Mouse (Mus musculus): Measurements from ENCODE around the gene Mpp2. TPM values are rescaled to one million over a fixed set of nuclear protein-coding genes. Genes with fewer than 3 reads are reported as not detected.

Gene Mpp2
- 3.7 and 7.0 TPM in 2 replicates for polyA plus RNA-seq (2012; ENCODE audit: insufficient read depth, insufficient read length, missing spikeins)

- peak within 1 kb of the TSS; percentile 77 for H3K4me3 ChIP-seq (ENCODE audit: insufficient read depth, low read depth, low read length)
- H3K27ac ChIP-seq (replicated peaks; ENCODE audit: low read depth, low read length): peak within 1 kb of the TSS; percentile 66
- H3K4me1 ChIP-seq (ENCODE audit: control insufficient read depth, insufficient read depth, insufficient read length, low read length): no peaks in the 10 kb centered on the region
Measured at GRCm38 (mm10) chr11:102087931-102088898, at the start of gene Mpp2. TSS of gene Mpp2 (minus strand) at chr11:102088515.

- Histone ChIP-seq H3K27ac (replicated peaks; ENCODE audit: low read depth, low read length) (no peak overlapping the region), H3K4me3 (ENCODE audit: insufficient read depth, low read depth, low read length) (no peak overlapping the region), H3K4me1 (ENCODE audit: control insufficient read depth, insufficient read depth, insufficient read length, low read length) (no peaks in the 10 kb centered on the region)
Measured at GRCm38 (mm10) chr11:102137625-102138446, 49.5 kb upstream of the Mpp2 start.

- no peaks in the 10 kb centered on the region for H3K4me1 ChIP-seq (ENCODE audit: control insufficient read depth, insufficient read depth, insufficient read length, low read length)
- no peak overlapping the region for H3K4me3 ChIP-seq (ENCODE audit: insufficient read depth, low read depth, low read length)
- no peak overlapping the region for H3K27ac ChIP-seq (replicated peaks; ENCODE audit: low read depth, low read length)
Measured at GRCm38 (mm10) chr11:102134516-102134915, 46.2 kb upstream of the Mpp2 start.

GRCm38 (mm10) chr11:102117386-102117785 lies 29.1 kb upstream of the Mpp2 start:
- H3K4me1 ChIP-seq (ENCODE audit: control insufficient read depth, insufficient read depth, insufficient read length, low read length): no peaks in the 10 kb centered on the region
- no peak overlapping the region for H3K4me3 ChIP-seq (ENCODE audit: insufficient read depth, low read depth, low read length)
- H3K27ac ChIP-seq (replicated peaks; ENCODE audit: low read depth, low read length): no peak overlapping the region

GRCm38 (mm10) chr11:102116241-102116640 lies 27.9 kb upstream of the Mpp2 start:
- H3K27ac ChIP-seq (replicated peaks; ENCODE audit: low read depth, low read length): no peak overlapping the region
- H3K4me1 ChIP-seq (ENCODE audit: control insufficient read depth, insufficient read depth, insufficient read length, low read length): no peaks in the 10 kb centered on the region
- no peak overlapping the region for H3K4me3 ChIP-seq (ENCODE audit: insufficient read depth, low read depth, low read length)

GRCm38 (mm10) chr11:102111576-102111975 lies 23.3 kb upstream of the Mpp2 start:
- Histone ChIP-seq H3K4me1 (ENCODE audit: control insufficient read depth, insufficient read depth, insufficient read length, low read length) (no peaks in the 10 kb centered on the region), H3K4me3 (ENCODE audit: insufficient read depth, low read depth, low read length) (no peak overlapping the region), H3K27ac (replicated peaks; ENCODE audit: low read depth, low read length) (no peak overlapping the region)

GRCm38 (mm10) chr11:102107732-102108131 lies 19.4 kb upstream of the Mpp2 start, which contains the start of gene Pyy:
TSS of gene Pyy (minus strand) at chr11:102107832.
- Histone ChIP-seq H3K27ac (replicated peaks; ENCODE audit: low read depth, low read length) (no peak within 1 kb of the TSS), H3K4me1 (ENCODE audit: control insufficient read depth, insufficient read depth, insufficient read length, low read length) (no peaks in the 10 kb centered on the region), H3K4me3 (ENCODE audit: insufficient read depth, low read depth, low read length) (no peak within 1 kb of the TSS)

GRCm38 (mm10) chr11:102106911-102107310 lies 18.6 kb upstream of the Mpp2 start:
- H3K4me1 ChIP-seq (ENCODE audit: control insufficient read depth, insufficient read depth, insufficient read length, low read length): no peaks in the 10 kb centered on the region
- H3K4me3 ChIP-seq (ENCODE audit: insufficient read depth, low read depth, low read length): no peak overlapping the region
- no peak overlapping the region for H3K27ac ChIP-seq (replicated peaks; ENCODE audit: low read depth, low read length)

- H3K27ac ChIP-seq (replicated peaks; ENCODE audit: low read depth, low read length): no peak overlapping the region
- no peaks in the 10 kb centered on the region for H3K4me1 ChIP-seq (ENCODE audit: control insufficient read depth, insufficient read depth, insufficient read length, low read length)
- no peak overlapping the region for H3K4me3 ChIP-seq (ENCODE audit: insufficient read depth, low read depth, low read length)
Measured at GRCm38 (mm10) chr11:102102485-102103258, 14.4 kb upstream of the Mpp2 start.

GRCm38 (mm10) chr11:102101219-102101618 lies 12.9 kb upstream of the Mpp2 start, which contains the start of gene Ppy:
TSS of gene Ppy (minus strand) at chr11:102101319.
- no peak within 1 kb of the TSS for H3K4me3 ChIP-seq (ENCODE audit: insufficient read depth, low read depth, low read length)
- no peaks in the 10 kb centered on the region for H3K4me1 ChIP-seq (ENCODE audit: control insufficient read depth, insufficient read depth, insufficient read length, low read length)

GRCm38 (mm10) chr11:102096887-102097391 lies 8.6 kb upstream of the Mpp2 start:
- peak overlapping the region; percentile 38 for H3K4me3 ChIP-seq (ENCODE audit: insufficient read depth, low read depth, low read length)
- H3K4me1 ChIP-seq (ENCODE audit: control insufficient read depth, insufficient read depth, insufficient read length, low read length): no peaks in the 10 kb centered on the region
- H3K27ac ChIP-seq (replicated peaks; ENCODE audit: low read depth, low read length): no peak overlapping the region

More at GRCm38 (mm10) chr11:102101219-102101618, 12.9 kb upstream of the Mpp2 start, which contains the start of gene Ppy:
- H3K27ac ChIP-seq (replicated peaks; ENCODE audit: low read depth, low read length): no peak within 1 kb of the TSS

GRCm38 (mm10) chr11:102096446-102096845 lies 8.1 kb upstream of the Mpp2 start:
- no peak overlapping the region for H3K4me3 ChIP-seq (ENCODE audit: insufficient read depth, low read depth, low read length)
- no peak overlapping the region for H3K27ac ChIP-seq (replicated peaks; ENCODE audit: low read depth, low read length)
- no peaks in the 10 kb centered on the region for H3K4me1 ChIP-seq (ENCODE audit: control insufficient read depth, insufficient read depth, insufficient read length, low read length)

GRCm38 (mm10) chr11:102095676-102096075 lies 7.4 kb upstream of the Mpp2 start:
- Histone ChIP-seq H3K4me1 (ENCODE audit: control insufficient read depth, insufficient read depth, insufficient read length, low read length) (no peaks in the 10 kb centered on the region), H3K4me3 (ENCODE audit: insufficient read depth, low read depth, low read length) (no peak overlapping the region), H3K27ac (replicated peaks; ENCODE audit: low read depth, low read length) (no peak overlapping the region)

GRCm38 (mm10) chr11:102089088-102089808 lies 933 bp upstream of the Mpp2 start:
- no peak overlapping the region for H3K27ac ChIP-seq (replicated peaks; ENCODE audit: low read depth, low read length)

More at GRCm38 (mm10) chr11:102089088-102089808, 933 bp upstream of the Mpp2 start:
- Histone ChIP-seq H3K4me1 (ENCODE audit: control insufficient read depth, insufficient read depth, insufficient read length, low read length) (no peaks in the 10 kb centered on the region), H3K4me3 (ENCODE audit: insufficient read depth, low read depth, low read length) (peak overlapping the region; percentile 77)
